Mouse (Mus musculus): Measurements from ENCODE around the gene Gm38392.

The Gm38392 gene

GRCm38 (mm10) chr3:88200161-88200971 is 86.6 kb downstream of the Gm38392 start:
- in situ Hi-C loops (cut with MboI, MseI) = no loop called here

- in situ Hi-C loops (cut with MboI, MseI) = no loop called here
Observed at GRCm38 (mm10) chr3:88199541-88200110, 87.4 kb downstream of the Gm38392 start.

- in situ Hi-C loops (cut with MboI, MseI) = no loop called here
Observed at GRCm38 (mm10) chr3:88198505-88199020, 88.4 kb downstream of the Gm38392 start.

- in situ Hi-C loops (cut with MboI, MseI) = no loop called here
Observed at GRCm38 (mm10) chr3:88197741-88198504, 89.1 kb downstream of the Gm38392 start.
